Mouse (Mus musculus) MEL (cell line): ENCODE measurements around the gene Cd248. TPM values are rescaled to one million over a fixed set of nuclear protein-coding genes. Genes with fewer than 3 reads are reported as not detected.

ENCODE experiments used
- DNase-seq: peaks from one replicate; pipeline ENCODE4 v3.0.0; 2011; ENCODE audit warnings: low read depth, low spot score
- H3K27ac ChIP-seq: 2 replicates; pipeline ENCODE4 v1.5.1; 2012; ENCODE audit warnings: low read depth, mild to moderate bottlenecking, control low read depth, low read length, moderate library complexity; ENCODE audit not compliant: control insufficient read depth
- H3K27me3 ChIP-seq, 2 experiments: fragments of 150-350 bp in 1 of 2; sonication (generic) in 1 of 2; 2 replicates each; pipeline ENCODE4 v1.6.1; 2012; ENCODE audit warnings: low read length in 2 of 2, mild to moderate bottlenecking in 2 of 2, improper control_type of control experiment in 1 of 2, moderate library complexity in 1 of 2; ENCODE audit not compliant: insufficient read depth in 2 of 2, control insufficient read depth in 1 of 2
- H3K36me3 ChIP-seq, 2 experiments: 2 replicates each; pipeline ENCODE4 v1.6.1; 2012 to 2014; ENCODE audit warnings: low read length in 2 of 2, improper control_type of control experiment in 1 of 2, inconsistent platforms in 1 of 2, mild to moderate bottlenecking in 1 of 2; ENCODE audit not compliant: insufficient read depth in 2 of 2, control insufficient read depth in 1 of 2
- H3K4me1 ChIP-seq, 2 experiments: fragments of 150-350 bp in 1 of 2; sonication (generic) in 1 of 2; 2 replicates each; pipeline ENCODE4 v1.6.1; 2012; ENCODE audit warnings: low read length in 2 of 2, improper control_type of control experiment in 1 of 2, mild to moderate bottlenecking in 1 of 2; ENCODE audit not compliant: insufficient read depth in 2 of 2, control insufficient read depth in 1 of 2
- H3K4me3 ChIP-seq, 2 experiments: fragments of 150-350 bp in 1 of 2; sonication (generic) in 1 of 2; 2 replicates each; pipeline ENCODE4 v1.5.1; 2012; ENCODE audit warnings: low read depth in 2 of 2, low read length in 2 of 2, mild to moderate bottlenecking in 2 of 2, moderate library complexity in 2 of 2, control low read depth in 1 of 2, improper control_type of control experiment in 1 of 2; ENCODE audit not compliant: control insufficient read depth in 1 of 2, insufficient read depth in 1 of 2
- H3K79me2 ChIP-seq: 2 replicates; pipeline ENCODE4 v1.6.1; 2012; ENCODE audit warnings: mild to moderate bottlenecking, low read length, moderate library complexity; ENCODE audit not compliant: control insufficient read depth, poor library complexity, insufficient read depth
- H3K9ac ChIP-seq: 2 replicates; pipeline ENCODE4 v1.6.1; 2012; ENCODE audit warnings: low read depth, mild to moderate bottlenecking, control low read depth, low read length, moderate library complexity; ENCODE audit not compliant: control insufficient read depth, poor library complexity, severe bottlenecking
- H3K9me3 ChIP-seq: fragments of 150-350 bp; sonication (generic); replicated peaks from 2 replicates; pipeline ENCODE4 v1.6.1; 2012; ENCODE audit warnings: mild to moderate bottlenecking, low read length, improper control_type of control experiment, moderate library complexity; ENCODE audit not compliant: insufficient read depth
- BHLHE40 ChIP-seq: IDR thresholded peaks from 2 replicates; pipeline ENCODE4 v1.6.1; 2012; ENCODE audit warnings: low read depth, mild to moderate bottlenecking, inconsistent platforms, low read length, improper control_type of control experiment, borderline replicate concordance
- CHD1 ChIP-seq: IDR thresholded peaks from 2 replicates; pipeline ENCODE4 v1.6.1; 2012; ENCODE audit warnings: low read depth, mild to moderate bottlenecking, inconsistent platforms, low read length, improper control_type of control experiment
- CHD2 ChIP-seq: IDR thresholded peaks from 2 replicates; pipeline ENCODE4 v1.6.1; 2011; ENCODE audit warnings: low read length, improper control_type of control experiment
- CTCF ChIP-seq, 3 experiments: IDR thresholded peaks in 2 of 3; conservative IDR thresholded peaks in 1 of 3; 2 replicates each; pipeline ENCODE4 v1.5.1; 2011 to 2012; ENCODE audit warnings: low read length in 3 of 3, low read depth in 2 of 3, mild to moderate bottlenecking in 2 of 3, improper control_type of control experiment in 1 of 3, inconsistent platforms in 1 of 3, mixed read lengths in 1 of 3, moderate library complexity in 1 of 3; ENCODE audit not compliant: control insufficient read depth in 1 of 3, insufficient read depth in 1 of 3, poor library complexity in 1 of 3, severe bottlenecking in 1 of 3
- E2F4 ChIP-seq: IDR thresholded peaks from 2 replicates; pipeline ENCODE4 v1.6.1; 2011; ENCODE audit warnings: low read depth, low read length, improper control_type of control experiment, borderline replicate concordance
- ELF1 ChIP-seq: IDR thresholded peaks from 2 replicates; pipeline ENCODE4 v1.6.1; 2014; ENCODE audit warnings: low read depth, mild to moderate bottlenecking, inconsistent platforms, low read length, improper control_type of control experiment, moderate library complexity
- EP300 ChIP-seq, 2 experiments: IDR thresholded peaks; 2 replicates each; pipeline ENCODE4 v1.6.1; 2011; ENCODE audit warnings: improper control_type of control experiment in 2 of 2, low read length in 2 of 2, low read depth in 1 of 2, mild to moderate bottlenecking in 1 of 2
- ETS1 ChIP-seq: IDR thresholded peaks from 2 replicates; pipeline ENCODE4 v1.6.1; 2012; ENCODE audit warnings: low read depth, mild to moderate bottlenecking, inconsistent platforms, low read length, improper control_type of control experiment, moderate library complexity
- GABPA ChIP-seq: IDR thresholded peaks from 2 replicates; pipeline ENCODE4 v1.6.1; 2012; ENCODE audit warnings: low read depth, mild to moderate bottlenecking, inconsistent platforms, low read length, improper control_type of control experiment, moderate library complexity
- GATA1 ChIP-seq: IDR thresholded peaks from 2 replicates; pipeline ENCODE4 v1.6.1; 2011; ENCODE audit warnings: low read depth, low read length, improper control_type of control experiment
- HCFC1 ChIP-seq: IDR thresholded peaks from 2 replicates; pipeline ENCODE4 v1.6.1; 2012; ENCODE audit warnings: low read depth, mild to moderate bottlenecking, inconsistent platforms, low read length, improper control_type of control experiment, moderate library complexity
- JUND ChIP-seq: IDR thresholded peaks from 2 replicates; pipeline ENCODE4 v1.6.1; 2011; ENCODE audit warnings: low read depth, mild to moderate bottlenecking, improper control_type of control experiment, low read length
- KAT2A ChIP-seq: conservative IDR thresholded peaks from 2 replicates; pipeline ENCODE4 v1.6.1; 2012; ENCODE audit warnings: low read depth, low read length, improper control_type of control experiment, inconsistent platforms
- MAFK ChIP-seq: IDR thresholded peaks from 2 replicates; pipeline ENCODE4 v1.6.1; 2011; ENCODE audit warnings: low read depth, mild to moderate bottlenecking, low read length, improper control_type of control experiment, borderline replicate concordance
- MAX ChIP-seq: IDR thresholded peaks from 2 replicates; pipeline ENCODE4 v1.6.1; 2011; ENCODE audit warnings: low read length, improper control_type of control experiment
- MAZ ChIP-seq: IDR thresholded peaks from 2 replicates; pipeline ENCODE4 v1.6.1; 2012; ENCODE audit warnings: low read depth, mild to moderate bottlenecking, inconsistent platforms, low read length, improper control_type of control experiment
- MEF2A ChIP-seq: IDR thresholded peaks from 2 replicates; pipeline ENCODE4 v1.6.1; 2014; ENCODE audit warnings: low read depth, mild to moderate bottlenecking, inconsistent platforms, low read length, improper control_type of control experiment; ENCODE audit not compliant: poor library complexity, insufficient replicate concordance, severe bottlenecking; ENCODE audit errors: extremely low read depth
- MXI1 ChIP-seq: IDR thresholded peaks from 2 replicates; pipeline ENCODE4 v1.6.1; 2011; ENCODE audit warnings: mild to moderate bottlenecking, low read depth, low read length, improper control_type of control experiment
- MYB ChIP-seq: IDR thresholded peaks from 2 replicates; pipeline ENCODE4 v1.6.1; 2011; ENCODE audit warnings: mild to moderate bottlenecking, low read depth, low read length, improper control_type of control experiment
- MYC ChIP-seq: IDR thresholded peaks from 2 replicates; pipeline ENCODE4 v1.6.1; 2011; ENCODE audit warnings: low read depth, mild to moderate bottlenecking, low read length, improper control_type of control experiment, moderate library complexity
- NELFE ChIP-seq: IDR thresholded peaks from 2 replicates; pipeline ENCODE4 v1.6.1; 2011; ENCODE audit warnings: low read depth, low read length, improper control_type of control experiment
- NRF1 ChIP-seq: IDR thresholded peaks from 2 replicates; pipeline ENCODE4 v1.6.1; 2014; ENCODE audit warnings: low read depth, mild to moderate bottlenecking, inconsistent platforms, low read length, improper control_type of control experiment, moderate library complexity; ENCODE audit not compliant: poor library complexity, insufficient read depth, severe bottlenecking
- POLR2A ChIP-seq, 2 experiments: IDR thresholded peaks; 2 replicates each; pipeline ENCODE4 v1.6.1; 2011 to 2012; ENCODE audit warnings: low read length in 2 of 2, mild to moderate bottlenecking in 2 of 2, control low read depth in 1 of 2, improper control_type of control experiment in 1 of 2, low read depth in 1 of 2, moderate library complexity in 1 of 2; ENCODE audit not compliant: control insufficient read depth in 1 of 2, insufficient read depth in 1 of 2, poor library complexity in 1 of 2
- POLR2AphosphoS2 ChIP-seq: IDR thresholded peaks from 2 replicates; pipeline ENCODE4 v1.6.1; 2011; ENCODE audit warnings: low read length, improper control_type of control experiment
- POLR2AphosphoS5 ChIP-seq: IDR thresholded peaks from 2 replicates; pipeline ENCODE4 v1.6.1; 2012; ENCODE audit warnings: low read depth, borderline replicate concordance, mild to moderate bottlenecking, inconsistent platforms, low read length, moderate library complexity, mixed read lengths
- RAD21 ChIP-seq: IDR thresholded peaks from 2 replicates; pipeline ENCODE4 v1.6.1; 2011; ENCODE audit warnings: mild to moderate bottlenecking, low read depth, low read length, improper control_type of control experiment
- RCOR1 ChIP-seq: IDR thresholded peaks from 2 replicates; pipeline ENCODE4 v1.6.1; 2012; ENCODE audit warnings: low read depth, mild to moderate bottlenecking, inconsistent platforms, low read length, improper control_type of control experiment
- SIN3A ChIP-seq: IDR thresholded peaks from 2 replicates; pipeline ENCODE4 v1.6.1; 2012; ENCODE audit warnings: low read length, improper control_type of control experiment, inconsistent platforms
- TAL1 ChIP-seq: IDR thresholded peaks from 2 replicates; pipeline ENCODE4 v1.6.1; 2012; ENCODE audit warnings: mild to moderate bottlenecking, inconsistent platforms, low read length, moderate library complexity, mixed read lengths
- TBP ChIP-seq: IDR thresholded peaks from 2 replicates; pipeline ENCODE4 v1.8.0; 2011; ENCODE audit warnings: low read depth, low read length, improper control_type of control experiment
- TCF12 ChIP-seq: IDR thresholded peaks from 2 replicates; pipeline ENCODE4 v1.6.1; 2014; ENCODE audit warnings: low read depth, mild to moderate bottlenecking, inconsistent platforms, low read length, improper control_type of control experiment, moderate library complexity
- UBTF ChIP-seq: IDR thresholded peaks from 2 replicates; pipeline ENCODE4 v1.6.1; 2012; ENCODE audit warnings: low read depth, mild to moderate bottlenecking, inconsistent platforms, low read length, improper control_type of control experiment, moderate library complexity, borderline replicate concordance; ENCODE audit not compliant: insufficient read depth
- USF1 ChIP-seq: IDR thresholded peaks from 2 replicates; pipeline ENCODE4 v1.6.1; 2014; ENCODE audit warnings: low read depth, mild to moderate bottlenecking, inconsistent platforms, low read length, improper control_type of control experiment, moderate library complexity
- USF2 ChIP-seq, 2 experiments: IDR thresholded peaks; 2 replicates each; pipeline ENCODE4 v1.6.1; 2011 to 2012; ENCODE audit warnings: improper control_type of control experiment in 2 of 2, low read length in 2 of 2, borderline replicate concordance in 1 of 2, inconsistent platforms in 1 of 2, low read depth in 1 of 2, mild to moderate bottlenecking in 1 of 2; ENCODE audit not compliant: insufficient read depth in 1 of 2
- ZC3H11A ChIP-seq: IDR thresholded peaks from 2 replicates; pipeline ENCODE4 v1.6.1; 2012; ENCODE audit warnings: low read depth, mild to moderate bottlenecking, inconsistent platforms, low read length, improper control_type of control experiment
- ZKSCAN1 ChIP-seq: IDR thresholded peaks from 2 replicates; pipeline ENCODE4 v1.6.1; 2012; ENCODE audit warnings: low read depth, mild to moderate bottlenecking, inconsistent platforms, low read length, improper control_type of control experiment, moderate library complexity
- ZMIZ1 ChIP-seq: IDR thresholded peaks from 2 replicates; pipeline ENCODE4 v1.6.1; 2012; ENCODE audit warnings: low read depth, mild to moderate bottlenecking, inconsistent platforms, low read length, improper control_type of control experiment, moderate library complexity
- polyA plus RNA-seq, 2 experiments: library from polyadenylated mRNA; stranded (reverse) in 1 of 2; unstranded in 1 of 2; fragments of >175 nt in 1 of 2; fragments of >200 nt in 1 of 2; gene quantifications; 2 replicates each; pipeline versions ENCODE4 v1.2.1 to v1.2.4; 2012; ENCODE audit warnings: low replicate concordance in 2 of 2, low read depth in 1 of 2; ENCODE audit not compliant: insufficient read length in 2 of 2, insufficient read depth in 1 of 2, missing spikeins in 1 of 2
- total RNA-seq: library from RNA; depleted of rRNA; stranded (reverse); fragments of 300-350 nt; gene quantifications from 2 replicates; pipeline ENCODE4 v1.2.3, GENCODE M21; 2012

Gene Cd248
- total and polyA plus RNA-seq, 3 experiments: 0.27 to 0.86 TPM; not detected in 1

- H3K4me3 ChIP-seq: peak within 1 kb of the TSS; percentile 57 to 87
- peaks cover 21% of the 10 kb centered on the region for H3K79me2 ChIP-seq
- H3K36me3 ChIP-seq: peaks cover 2 to 7% of the 10 kb centered on the region in 2 experiments; a peak in 3 of 4 replicates
- H3K27me3 ChIP-seq: no peaks in the 10 kb centered on the region
- DNase-seq: peak; percentile 94
- H3K9ac ChIP-seq: peak within 1 kb of the TSS; percentile 78
- H3K4me1 ChIP-seq: peaks cover 2 to 18% of the 10 kb centered on the region in 2 experiments
- H3K9me3 ChIP-seq: no peaks in the 10 kb centered on the region
- H3K27ac ChIP-seq: peak within 1 kb of the TSS; percentile 5; the same call in 1 of the 2 replicates
- TF ChIP-seq ZKSCAN1: no peak
- no peak for TF ChIP-seq GATA1
- TF ChIP-seq MYB: no peak
- no peak for TF ChIP-seq RCOR1
- TF ChIP-seq ZMIZ1: no peak
- TF ChIP-seq ETS1: no peak
- no peak for TF ChIP-seq CHD2
- TF ChIP-seq UBTF: no peak
- no peak for TF ChIP-seq ELF1
- no peak for TF ChIP-seq MAZ
- no peak for TF ChIP-seq E2F4
- 0 out of 2 replicates have a peak, but pooled peaks have one; percentile 1 for TF ChIP-seq TCF12
- no peak for TF ChIP-seq CHD1
- TF ChIP-seq MAX: peak; percentile 38; the same call in 1 of the 2 replicates
- TF ChIP-seq MYC: no peak
- no peak for TF ChIP-seq TAL1
- TF ChIP-seq TBP: no peak
- no peak for TF ChIP-seq ZC3H11A
- TF ChIP-seq BHLHE40: no peak
- TF ChIP-seq CTCF (IDR thresholded peaks at IDR 0.05 in 2 of 3, conservative IDR thresholded peaks at IDR 0.05 in 1 of 3; ENCODE audit: control insufficient read depth in 1 of 3, insufficient read depth in 1 of 3, low read depth in 2 of 3, low read length in 3 of 3, poor library complexity in 1 of 3, severe bottlenecking in 1 of 3): peak in 2 of 3 experiments; percentile 47 to 51; a peak in 4 of 6 replicates
- TF ChIP-seq KAT2A: no peak
- TF ChIP-seq NRF1: peak; percentile 27; the same call in 1 of the 2 replicates
- TF ChIP-seq HCFC1: peak; percentile 64; the same call in 1 of the 2 replicates
- no peak for TF ChIP-seq POLR2AphosphoS2
- no peak for TF ChIP-seq EP300 (IDR thresholded peaks at IDR 0.05; ENCODE audit: low read depth in 1 of 2, low read length in 2 of 2)
- TF ChIP-seq NELFE: peak; percentile 23; the same call in 1 of the 2 replicates
- TF ChIP-seq RAD21: no peak
- TF ChIP-seq JUND: no peak
- TF ChIP-seq USF1: no peak
- TF ChIP-seq POLR2A (IDR thresholded peaks at IDR 0.05; ENCODE audit: control insufficient read depth in 1 of 2, insufficient read depth in 1 of 2, low read depth in 1 of 2, low read length in 2 of 2, poor library complexity in 1 of 2): peak; percentile 48 to 56; a peak in 3 of 4 replicates
- no peak for TF ChIP-seq USF2 (IDR thresholded peaks at IDR 0.05; ENCODE audit: borderline replicate concordance in 1 of 2, insufficient read depth in 1 of 2, low read depth in 1 of 2, low read length in 2 of 2)
- TF ChIP-seq MXI1: no peak
- no peak for TF ChIP-seq GABPA
- no peak for TF ChIP-seq POLR2AphosphoS5
- no peak for TF ChIP-seq MEF2A
- TF ChIP-seq MAFK: no peak
- TF ChIP-seq SIN3A: no peak; the same call in 1 of the 2 replicates
Measured at GRCm38 (mm10) chr19:5038709-5039156, 29.1 kb upstream of the Cd248 start, which contains the start of the genes B4gat1 and AC124502.3. B4gat1 (plus strand) TSS chr19:5038826. AC124502.3 (plus strand) TSS chr19:5038891.
